Mouse (Mus musculus): Measurements from ENCODE around the gene Rccd1. TPM values are rescaled to one million over a fixed set of nuclear protein-coding genes. Genes with fewer than 3 reads are reported as not detected.

The Rccd1 gene
- polyA plus RNA-seq, 1 experiment from 2014 or later = 1.6 TPM

GRCm38 (mm10) chr7:80370649-80371040 is 46.4 kb upstream of the Rccd1 start:
- peak; percentile 79 for DNase-seq
- TF ChIP-seq EP300 (IDR thresholded peaks at IDR 0.05; ENCODE audit: low read depth) = no peak
- TF ChIP-seq CTCF (IDR thresholded peaks at IDR 0.05; ENCODE audit: low read depth) = no peak
- ATAC-seq = peak; percentile 53
- H3K4me1 ChIP-seq (ENCODE audit: insufficient read depth) = peaks cover 22% of the 10 kb centered on the region
- H3K27me3 ChIP-seq (ENCODE audit: insufficient read depth, low read length) = no peaks in the 10 kb centered on the region
- H3K9me3 ChIP-seq (ENCODE audit: low read length) = no peaks in the 10 kb centered on the region
- H3K27ac ChIP-seq (ENCODE audit: low read depth) = peak overlapping the region; percentile 87
- peak overlapping the region; percentile 85 for H3K4me3 ChIP-seq (ENCODE audit: low read depth, low read length)
- H3K9ac ChIP-seq (replicated peaks) = peak overlapping the region; percentile 79
- peak overlapping the region; percentile 93 for H3K4me2 ChIP-seq (ENCODE audit: low read depth, low read length)
- H3K36me3 ChIP-seq (replicated peaks; ENCODE audit: insufficient read depth, low read length) = peaks cover 26% of the 10 kb centered on the region
- WGBS (ENCODE audit: insufficient replicate concordance) = under 1% methylated on average over 28 of the region's 31 CpGs

- peaks cover 27% of the 10 kb centered on the region for H3K36me3 ChIP-seq (replicated peaks; ENCODE audit: insufficient read depth, low read length)
- H3K4me1 ChIP-seq (ENCODE audit: insufficient read depth) = peaks cover 22% of the 10 kb centered on the region
- H3K27me3 ChIP-seq (ENCODE audit: insufficient read depth, low read length) = no peaks in the 10 kb centered on the region
- 25% methylated on average over 4 of the region's 4 CpGs for WGBS (ENCODE audit: insufficient replicate concordance)
- peak overlapping the region; percentile 85 for H3K4me3 ChIP-seq (ENCODE audit: low read depth, low read length)
- peak overlapping the region; percentile 93 for H3K4me2 ChIP-seq (ENCODE audit: low read depth, low read length)
- H3K9me3 ChIP-seq (ENCODE audit: low read length) = no peaks in the 10 kb centered on the region
- H3K27ac ChIP-seq (ENCODE audit: low read depth) = peak overlapping the region; percentile 87
- TF ChIP-seq EP300 (IDR thresholded peaks at IDR 0.05; ENCODE audit: low read depth) (no peak), CTCF (IDR thresholded peaks at IDR 0.05; ENCODE audit: low read depth) (no peak)
- peak overlapping the region; percentile 79 for H3K9ac ChIP-seq (replicated peaks)
- DNase-seq (no peak), ATAC-seq (peak; percentile 20; the same call in 1 of the 2 replicates)
Observed at GRCm38 (mm10) chr7:80369967-80370431, 45.7 kb upstream of the Rccd1 start.

GRCm38 (mm10) chr7:80369461-80369860 is 45.2 kb upstream of the Rccd1 start:
- H3K4me3 ChIP-seq (ENCODE audit: low read depth, low read length) = peak overlapping the region; percentile 85; the same call in 1 of the 2 replicates
- TF ChIP-seq CTCF (IDR thresholded peaks at IDR 0.05; ENCODE audit: low read depth) (no peak), EP300 (IDR thresholded peaks at IDR 0.05; ENCODE audit: low read depth) (no peak)

DNA sequence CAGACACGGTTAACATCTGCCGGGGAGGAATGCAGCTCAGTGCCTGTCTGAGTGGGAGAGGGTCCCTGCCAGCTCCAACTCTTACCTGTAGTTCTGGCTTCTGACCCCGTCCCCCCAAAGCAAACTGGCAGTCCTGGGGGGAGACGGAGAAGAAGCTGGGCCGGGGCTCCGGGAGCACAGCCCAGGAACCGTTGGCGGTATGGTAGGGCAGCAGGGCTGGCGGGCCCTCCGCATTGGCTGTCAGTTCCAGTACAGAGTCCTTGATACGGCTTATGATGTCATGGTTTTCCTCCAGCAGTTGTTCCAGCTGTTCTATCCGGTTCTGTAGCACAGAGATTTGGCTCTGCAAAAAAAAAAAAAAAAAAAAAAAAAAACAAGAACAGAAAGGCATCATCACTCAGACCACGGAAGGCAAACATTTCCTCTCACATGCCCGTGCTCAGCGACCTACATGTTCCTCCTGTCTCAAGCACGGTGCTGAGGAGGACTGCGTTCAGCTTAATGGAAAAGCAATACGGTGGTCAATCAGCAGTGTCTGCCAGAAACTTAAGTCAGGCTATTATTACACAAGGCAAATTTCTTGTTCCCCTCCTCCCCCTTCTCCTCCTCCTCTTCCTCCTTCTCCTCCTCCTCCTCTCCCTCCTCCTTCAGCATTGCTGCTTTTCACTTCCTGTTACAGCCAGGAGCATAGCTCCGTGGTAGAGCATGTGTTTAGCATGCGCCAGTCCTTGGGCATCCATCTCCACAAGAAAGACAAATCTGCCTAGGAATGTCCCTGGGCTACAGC is 44.6 kb upstream of the Rccd1 start:
- no peak for TF ChIP-seq CTCF (IDR thresholded peaks at IDR 0.05; ENCODE audit: low read depth)
- TF ChIP-seq EP300 (IDR thresholded peaks at IDR 0.05; ENCODE audit: low read depth) = no peak
- 0 out of 2 replicates have a peak, but pooled peaks have one; percentile 11 for ATAC-seq

More at GRCm38 (mm10) chr7:80369461-80369860, 45.2 kb upstream of the Rccd1 start:
- Histone ChIP-seq H3K36me3 (replicated peaks; ENCODE audit: insufficient read depth, low read length) (peaks cover 27% of the 10 kb centered on the region), H3K9ac (replicated peaks) (no peak overlapping the region), H3K4me2 (ENCODE audit: low read depth, low read length) (peak overlapping the region; percentile 93), H3K27ac (ENCODE audit: low read depth) (peak overlapping the region; percentile 87; the same call in 1 of the 2 replicates), H3K9me3 (ENCODE audit: low read length) (no peaks in the 10 kb centered on the region), H3K27me3 (ENCODE audit: insufficient read depth, low read length) (no peaks in the 10 kb centered on the region), H3K4me1 (ENCODE audit: insufficient read depth) (peaks cover 22% of the 10 kb centered on the region)
- ATAC-seq = no peak
- 49% methylated on average over 5 of the region's 5 CpGs for WGBS (ENCODE audit: insufficient replicate concordance)
- DNase-seq = no peak

GRCm38 (mm10) chr7:80368009-80368408 is 43.8 kb upstream of the Rccd1 start:
- Histone ChIP-seq H3K36me3 (replicated peaks; ENCODE audit: insufficient read depth, low read length) (peaks cover 36% of the 10 kb centered on the region), H3K9ac (replicated peaks) (no peak overlapping the region), H3K4me1 (ENCODE audit: insufficient read depth) (peaks cover 22% of the 10 kb centered on the region), H3K27me3 (ENCODE audit: insufficient read depth, low read length) (no peaks in the 10 kb centered on the region), H3K9me3 (ENCODE audit: low read length) (no peaks in the 10 kb centered on the region), H3K27ac (ENCODE audit: low read depth) (no peak overlapping the region), H3K4me3 (ENCODE audit: low read depth, low read length) (no peak overlapping the region), H3K4me2 (ENCODE audit: low read depth, low read length) (no peak overlapping the region)
- no peak for ATAC-seq
- WGBS (ENCODE audit: insufficient replicate concordance) = 83% methylated on average over 9 of the region's 9 CpGs
- DNase-seq = no peak
- TF ChIP-seq CTCF (IDR thresholded peaks at IDR 0.05; ENCODE audit: low read depth) (no peak), EP300 (IDR thresholded peaks at IDR 0.05; ENCODE audit: low read depth) (no peak)

More for the DNA sequence above, 44.6 kb upstream of the Rccd1 start:
- no peak for DNase-seq
- no peaks in the 10 kb centered on the region for H3K9me3 ChIP-seq (ENCODE audit: low read length)
- H3K36me3 ChIP-seq (replicated peaks; ENCODE audit: insufficient read depth, low read length) = peaks cover 30% of the 10 kb centered on the region
- 53% methylated on average over 20 of the region's 20 CpGs for WGBS (ENCODE audit: insufficient replicate concordance)
- H3K4me3 ChIP-seq (ENCODE audit: low read depth, low read length) = no peak overlapping the region
- peak overlapping the region; percentile 11; the same call in 1 of the 2 replicates for H3K27ac ChIP-seq (ENCODE audit: low read depth)
- H3K4me2 ChIP-seq (ENCODE audit: low read depth, low read length) = peak overlapping the region; percentile 93
- H3K27me3 ChIP-seq (ENCODE audit: insufficient read depth, low read length) = no peaks in the 10 kb centered on the region
- peaks cover 22% of the 10 kb centered on the region for H3K4me1 ChIP-seq (ENCODE audit: insufficient read depth)
- H3K9ac ChIP-seq (replicated peaks) = no peak overlapping the region

GRCm38 (mm10) chr7:80367232-80367631 is 43.0 kb upstream of the Rccd1 start:
- Histone ChIP-seq H3K9ac (replicated peaks) (no peak overlapping the region), H3K4me2 (ENCODE audit: low read depth, low read length) (no peak overlapping the region), H3K27me3 (ENCODE audit: insufficient read depth, low read length) (no peaks in the 10 kb centered on the region), H3K36me3 (replicated peaks; ENCODE audit: insufficient read depth, low read length) (peaks cover 44% of the 10 kb centered on the region), H3K4me1 (ENCODE audit: insufficient read depth) (peaks cover 22% of the 10 kb centered on the region), H3K4me3 (ENCODE audit: low read depth, low read length) (no peak overlapping the region), H3K9me3 (ENCODE audit: low read length) (no peaks in the 10 kb centered on the region), H3K27ac (ENCODE audit: low read depth) (no peak overlapping the region)
- TF ChIP-seq CTCF (IDR thresholded peaks at IDR 0.05; ENCODE audit: low read depth) = no peak
- no peak for TF ChIP-seq EP300 (IDR thresholded peaks at IDR 0.05; ENCODE audit: low read depth)
- WGBS (ENCODE audit: insufficient replicate concordance) = 95% methylated on average over 7 of the region's 7 CpGs
- ATAC-seq (no peak), DNase-seq (no peak)

Data from liver, postnatal 0 days (tissue).